Mouse (Mus musculus): ENCODE measurements at regions not wholly inside any gene's neighbourhood (a gene's known extent, or its start where the extent isn't known, plus 50 kb on each side); places are given as distances from the start of the nearest gene placed in this dataset.
A peak's percentile ranks its signal among the peaks of the same experiment; 100 is the strongest.

DNA sequence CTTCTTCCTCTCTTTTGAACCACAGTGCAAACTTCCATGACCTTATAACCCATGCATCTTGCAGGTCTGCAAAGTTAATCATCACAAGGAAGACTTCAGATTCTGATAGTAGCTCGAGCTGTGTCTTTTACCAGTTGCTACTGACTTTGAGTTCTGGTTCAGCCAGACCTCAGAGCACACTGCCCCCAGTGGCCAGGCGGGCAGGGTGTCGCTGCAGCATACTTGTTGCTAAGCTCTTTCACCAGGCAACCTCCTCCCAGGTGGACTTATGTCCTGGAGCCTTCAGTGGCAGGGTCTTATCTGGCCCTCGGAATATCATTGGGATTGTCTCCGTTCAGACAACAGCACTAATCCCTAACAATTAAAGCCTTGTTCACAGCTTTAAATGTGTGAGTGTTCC lies 146.7 kb upstream of the Trpc7 start:
- no peak for TF ChIP-seq POLR2A (IDR thresholded peaks at IDR 0.05; ENCODE audit: borderline replicate concordance, extremely low read depth, insufficient read depth, insufficient read length, poor library complexity, severe bottlenecking)
- peak; percentile 46 for TF ChIP-seq CTCF (IDR thresholded peaks at IDR 0.05; ENCODE audit: borderline replicate concordance, extremely low read depth, insufficient read depth, insufficient read length)
